Mouse (Mus musculus): ENCODE data around the gene Tm4sf19. TPM values are rescaled to one million over a fixed set of nuclear protein-coding genes. Genes with fewer than 3 reads are reported as not detected.

Tm4sf19 gene
- total and polyA plus RNA-seq, 3 experiments, result 0.60 TPM; not detected in 2

DNA sequence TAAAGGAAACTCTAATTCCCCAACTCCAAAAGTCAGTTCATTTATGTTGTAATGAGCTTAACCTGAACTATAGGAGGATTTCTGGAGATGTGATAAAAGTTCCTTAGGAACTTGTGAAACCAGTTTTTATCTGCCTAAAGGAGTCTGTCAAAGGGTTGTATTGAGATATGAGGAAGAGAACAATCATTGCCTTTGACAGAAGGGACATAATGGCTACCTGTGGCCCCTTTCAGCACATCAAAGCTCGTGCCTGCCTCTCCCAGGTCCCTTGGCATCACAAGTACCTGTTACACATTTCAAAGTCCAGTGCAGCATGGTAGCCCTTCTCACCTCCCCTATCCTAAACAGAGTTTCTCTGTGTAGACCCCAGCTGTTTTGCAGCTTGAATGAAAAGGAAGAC lies 17.2 kb downstream of the Tm4sf19 start:
- Histone ChIP-seq H3K4me3 (ENCODE audit: low read depth, low read length) (no peak overlapping the region), H3K27me3 (ENCODE audit: insufficient read depth, low read length) (no peaks in the 10 kb centered on the region), H3K4me1 (ENCODE audit: insufficient read depth, low read depth, low read length) (peaks cover 24% of the 10 kb centered on the region), H3K9me3 (replicated peaks) (peaks cover 15% of the 10 kb centered on the region), H3K36me3 (replicated peaks) (no peaks in the 10 kb centered on the region)
- DNase-seq (ENCODE audit: low spot score) (no peak), ATAC-seq (ENCODE audit: extremely low read depth, insufficient number of reproducible peaks, low FRiP score, poor library complexity, severe bottlenecking) (no peak)
- no peak for TF ChIP-seq GATA2 (IDR thresholded peaks at IDR 0.05; ENCODE audit: borderline replicate concordance, low read depth, low read length)
- no peak for TF ChIP-seq TAL1 (conservative IDR thresholded peaks at IDR 0.05; ENCODE audit: low read depth, low read length)
- no peak for TF ChIP-seq POLR2AphosphoS5 (IDR thresholded peaks at IDR 0.05; ENCODE audit: insufficient replicate concordance, low read depth, low read length)
- TF ChIP-seq GATA1 (IDR thresholded peaks at IDR 0.05; ENCODE audit: borderline replicate concordance, low read length), result no peak
- TF ChIP-seq CTCF (IDR thresholded peaks at IDR 0.05; ENCODE audit: low read depth, low read length), result no peak

DNA sequence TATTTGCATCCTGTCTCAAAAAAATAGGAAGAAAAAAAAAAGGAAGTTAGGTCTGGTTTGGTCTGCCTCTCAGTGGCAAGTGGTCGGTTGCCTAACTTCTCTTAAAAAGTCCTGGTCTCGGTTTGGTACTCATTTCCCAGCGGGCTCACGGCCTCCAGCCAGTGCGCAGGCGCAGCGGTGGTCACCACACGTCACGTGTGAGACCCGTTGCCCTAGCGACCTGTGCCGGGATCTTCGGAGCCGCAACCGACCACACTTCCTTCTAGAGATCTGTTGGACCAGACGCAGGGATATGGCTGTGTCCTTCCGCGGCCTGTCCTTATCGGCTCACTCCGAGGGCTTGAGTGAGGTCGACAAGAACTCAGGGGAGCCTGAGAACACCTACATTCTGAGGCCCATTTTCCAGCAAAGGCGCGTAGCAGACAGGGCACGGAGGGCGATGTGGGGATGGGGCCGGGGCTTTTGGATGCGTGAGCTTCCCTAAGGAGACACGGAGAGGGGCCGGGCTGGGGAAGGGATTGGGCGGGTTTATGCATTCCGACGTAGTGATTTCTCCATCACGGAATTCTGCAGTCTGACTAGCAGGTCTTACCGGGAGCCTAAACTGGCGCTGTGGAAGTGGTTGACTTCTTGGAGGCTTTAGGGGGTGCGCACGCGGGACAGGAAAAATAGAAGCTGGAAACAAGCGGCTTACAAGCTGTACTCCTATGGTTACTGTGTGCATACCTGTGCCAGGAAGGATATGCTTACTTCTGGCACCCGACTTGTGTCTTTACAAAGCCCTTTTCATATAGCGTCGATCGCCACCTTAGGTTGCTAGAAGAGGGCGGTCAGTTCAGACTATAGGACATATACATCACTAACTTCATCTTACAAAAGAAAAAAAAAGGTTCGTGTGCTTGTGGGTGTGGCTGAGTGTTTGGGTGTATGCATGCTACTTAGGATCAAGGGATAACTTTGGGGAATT lies 19.5 kb downstream of the Tm4sf19 start, which contains the start of gene Tctex1d2:
TSS of gene Tctex1d2 (plus strand) at position 186 of the 967 bp plus-strand sequence.
- H3K27me3 ChIP-seq (ENCODE audit: insufficient read depth, low read length), result no peaks in the 10 kb centered on the region
- peaks cover 26% of the 10 kb centered on the region for H3K4me1 ChIP-seq (ENCODE audit: insufficient read depth, low read depth, low read length)
- H3K4me3 ChIP-seq (ENCODE audit: low read depth, low read length), result peak within 1 kb of the TSS; percentile 75
- no peaks in the 10 kb centered on the region for H3K36me3 ChIP-seq (replicated peaks)
- DNase-seq (ENCODE audit: low spot score) (peak; percentile 91), ATAC-seq (ENCODE audit: extremely low read depth, insufficient number of reproducible peaks, low FRiP score, poor library complexity, severe bottlenecking) (peak; percentile 78)
- H3K9me3 ChIP-seq (replicated peaks), result peaks cover 12% of the 10 kb centered on the region
- TF ChIP-seq GATA2 (IDR thresholded peaks at IDR 0.05; ENCODE audit: borderline replicate concordance, low read depth, low read length) (no peak), CTCF (IDR thresholded peaks at IDR 0.05; ENCODE audit: low read depth, low read length) (no peak), TAL1 (conservative IDR thresholded peaks at IDR 0.05; ENCODE audit: low read depth, low read length) (no peak), POLR2AphosphoS5 (IDR thresholded peaks at IDR 0.05; ENCODE audit: insufficient replicate concordance, low read depth, low read length) (no peak), GATA1 (IDR thresholded peaks at IDR 0.05; ENCODE audit: borderline replicate concordance, low read length) (no peak)

DNA sequence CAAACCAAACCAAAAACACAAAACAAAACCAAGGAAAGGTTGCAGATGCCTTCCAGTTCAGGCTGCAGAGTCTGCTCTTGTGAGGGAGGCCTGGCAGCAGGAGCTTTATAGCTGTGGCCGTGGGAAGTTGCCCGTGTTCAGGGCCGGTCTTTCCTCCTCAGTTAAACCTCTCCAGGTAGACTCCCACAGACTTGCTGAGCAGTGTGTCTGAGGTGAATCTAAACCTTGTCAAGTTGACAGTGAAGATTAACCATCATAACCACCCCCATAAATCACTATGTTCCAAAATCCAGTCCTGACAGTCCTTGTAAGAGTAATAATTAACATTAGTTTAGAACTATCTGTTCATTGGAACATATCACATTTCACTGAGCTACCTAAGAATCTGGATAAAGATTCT lies 27.2 kb downstream of the Tm4sf19 start:
- DNase-seq (ENCODE audit: low spot score), result no peak
- peaks cover 33% of the 10 kb centered on the region for H3K4me1 ChIP-seq (ENCODE audit: insufficient read depth, low read depth, low read length)
- peaks cover 18% of the 10 kb centered on the region for H3K36me3 ChIP-seq (replicated peaks)
- H3K9me3 ChIP-seq (replicated peaks), result no peaks in the 10 kb centered on the region
- TF ChIP-seq TAL1 (conservative IDR thresholded peaks at IDR 0.05; ENCODE audit: low read depth, low read length) (no peak), POLR2AphosphoS5 (IDR thresholded peaks at IDR 0.05; ENCODE audit: insufficient replicate concordance, low read depth, low read length) (no peak), GATA2 (IDR thresholded peaks at IDR 0.05; ENCODE audit: borderline replicate concordance, low read depth, low read length) (no peak), GATA1 (IDR thresholded peaks at IDR 0.05; ENCODE audit: borderline replicate concordance, low read length) (no peak), CTCF (IDR thresholded peaks at IDR 0.05; ENCODE audit: low read depth, low read length) (no peak)
- no peaks in the 10 kb centered on the region for H3K27me3 ChIP-seq (ENCODE audit: insufficient read depth, low read length)
- no peak for ATAC-seq (ENCODE audit: extremely low read depth, insufficient number of reproducible peaks, low FRiP score, poor library complexity, severe bottlenecking)
- no peak overlapping the region for H3K4me3 ChIP-seq (ENCODE audit: low read depth, low read length)

DNA sequence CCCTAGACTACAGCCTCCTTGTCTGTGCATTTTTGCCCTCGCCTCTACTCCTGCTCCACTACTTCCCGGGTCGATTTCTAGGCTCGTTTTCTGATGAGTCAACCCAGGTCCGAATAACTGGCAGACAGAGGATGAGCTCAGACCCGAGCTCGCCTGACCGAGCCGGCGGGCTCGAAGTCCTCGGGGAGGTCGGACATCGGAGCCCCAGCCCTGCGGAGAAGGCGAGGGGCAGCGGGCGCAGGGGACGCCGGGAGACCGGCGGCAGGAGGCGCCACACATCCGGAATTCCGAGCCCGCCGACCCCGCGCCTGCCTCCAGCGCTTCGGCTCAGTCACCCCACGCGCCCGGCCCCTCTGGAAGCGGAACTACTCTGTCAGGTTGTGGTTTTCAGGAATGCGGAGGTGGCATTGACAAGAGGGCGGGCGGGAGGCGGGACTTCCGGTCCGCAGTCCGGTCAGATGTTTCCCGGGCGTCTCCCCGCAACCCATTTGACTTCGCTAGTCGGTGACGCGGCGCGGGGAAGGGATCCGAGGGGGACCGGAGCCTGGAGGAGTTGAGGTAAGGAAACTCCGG lies 30.3 kb downstream of the Tm4sf19 start, which contains the start of gene Pcyt1a:
TSS of gene Pcyt1a (plus strand) at position 448 of the 573 bp plus-strand sequence.
- DNase-seq (ENCODE audit: low spot score) (peak; percentile 74), ATAC-seq (ENCODE audit: extremely low read depth, insufficient number of reproducible peaks, low FRiP score, poor library complexity, severe bottlenecking) (peak; percentile 71)
- TF ChIP-seq TAL1 (conservative IDR thresholded peaks at IDR 0.05; ENCODE audit: low read depth, low read length) (no peak), GATA1 (IDR thresholded peaks at IDR 0.05; ENCODE audit: borderline replicate concordance, low read length) (no peak), CTCF (IDR thresholded peaks at IDR 0.05; ENCODE audit: low read depth, low read length) (no peak), GATA2 (IDR thresholded peaks at IDR 0.05; ENCODE audit: borderline replicate concordance, low read depth, low read length) (no peak), POLR2AphosphoS5 (IDR thresholded peaks at IDR 0.05; ENCODE audit: insufficient replicate concordance, low read depth, low read length) (no peak)

DNA sequence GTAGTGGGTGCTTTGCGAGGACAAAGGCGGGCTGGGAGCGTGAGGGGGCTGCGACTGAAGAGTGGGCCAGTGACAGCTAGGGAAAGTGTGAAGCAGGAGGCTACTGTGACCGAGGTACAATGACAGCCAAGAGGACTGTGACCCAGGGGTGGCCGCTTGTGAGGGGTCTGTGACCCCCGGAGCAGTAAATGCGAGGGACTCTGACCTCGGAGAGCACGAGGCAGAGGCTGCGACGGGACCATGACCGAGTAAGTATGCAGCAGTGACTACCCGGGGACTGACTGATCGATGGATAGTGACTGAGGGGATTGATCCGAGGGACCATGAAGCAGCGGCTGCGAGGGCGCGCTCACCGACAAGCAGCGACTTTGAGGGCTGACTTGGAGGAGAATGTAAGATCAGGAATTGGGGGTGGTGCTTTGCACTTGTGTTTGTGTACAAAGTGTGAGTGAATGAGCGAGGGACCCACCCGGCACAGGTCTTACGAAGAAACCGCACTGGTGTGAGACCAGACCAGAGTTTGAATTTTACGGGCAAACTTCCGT lies 30.8 kb downstream of the Tm4sf19 start:
- Histone ChIP-seq H3K4me1 (ENCODE audit: insufficient read depth, low read depth, low read length) (peaks cover 59% of the 10 kb centered on the region), H3K4me3 (ENCODE audit: low read depth, low read length) (peak overlapping the region; percentile 85), H3K9me3 (replicated peaks) (no peaks in the 10 kb centered on the region), H3K36me3 (replicated peaks) (peaks cover 28% of the 10 kb centered on the region), H3K27me3 (ENCODE audit: insufficient read depth, low read length) (no peaks in the 10 kb centered on the region)
- no peak for TF ChIP-seq GATA1 (IDR thresholded peaks at IDR 0.05; ENCODE audit: borderline replicate concordance, low read length)
- DNase-seq (ENCODE audit: low spot score) (peak; percentile 43), ATAC-seq (ENCODE audit: extremely low read depth, insufficient number of reproducible peaks, low FRiP score, poor library complexity, severe bottlenecking) (no peak)

More for the DNA sequence above, 30.3 kb downstream of the Tm4sf19 start, which contains the start of gene Pcyt1a:
- Histone ChIP-seq H3K4me3 (ENCODE audit: low read depth, low read length) (peak within 1 kb of the TSS; percentile 85), H3K4me1 (ENCODE audit: insufficient read depth, low read depth, low read length) (peaks cover 54% of the 10 kb centered on the region), H3K36me3 (replicated peaks) (peaks cover 23% of the 10 kb centered on the region), H3K9me3 (replicated peaks) (no peaks in the 10 kb centered on the region), H3K27me3 (ENCODE audit: insufficient read depth, low read length) (no peaks in the 10 kb centered on the region)

DNA sequence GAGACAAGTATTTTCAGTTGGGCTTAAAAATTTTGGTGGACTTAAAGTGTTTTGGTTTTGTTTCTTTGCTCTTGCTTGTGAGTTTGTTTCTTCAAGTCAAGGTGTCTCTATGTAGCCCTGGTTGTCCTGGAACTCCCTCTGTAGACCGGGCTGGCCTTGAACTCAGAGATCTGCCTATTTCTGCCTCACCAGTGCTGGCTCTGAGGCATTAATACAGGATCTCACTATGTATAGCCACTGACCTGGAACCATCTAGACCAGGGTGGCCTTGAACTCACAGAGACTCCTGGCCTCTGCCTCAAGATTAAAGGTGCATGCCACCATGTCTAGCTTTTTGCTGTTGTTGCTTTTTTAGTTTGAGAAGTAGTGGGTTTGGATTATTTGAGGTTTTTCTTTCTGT lies 31.6 kb downstream of the Tm4sf19 start:
- Histone ChIP-seq H3K4me1 (ENCODE audit: insufficient read depth, low read depth, low read length) (peaks cover 67% of the 10 kb centered on the region), H3K27me3 (ENCODE audit: insufficient read depth, low read length) (no peaks in the 10 kb centered on the region)
- ATAC-seq (ENCODE audit: extremely low read depth, insufficient number of reproducible peaks, low FRiP score, poor library complexity, severe bottlenecking), result no peak

More for the DNA sequence above, 31.6 kb downstream of the Tm4sf19 start:
- TF ChIP-seq GATA1 (IDR thresholded peaks at IDR 0.05; ENCODE audit: borderline replicate concordance, low read length) (no peak), GATA2 (IDR thresholded peaks at IDR 0.05; ENCODE audit: borderline replicate concordance, low read depth, low read length) (no peak), CTCF (IDR thresholded peaks at IDR 0.05; ENCODE audit: low read depth, low read length) (no peak), POLR2AphosphoS5 (IDR thresholded peaks at IDR 0.05; ENCODE audit: insufficient replicate concordance, low read depth, low read length) (no peak), TAL1 (conservative IDR thresholded peaks at IDR 0.05; ENCODE audit: low read depth, low read length) (no peak)
- H3K36me3 ChIP-seq (replicated peaks), result peaks cover 29% of the 10 kb centered on the region
- no peaks in the 10 kb centered on the region for H3K9me3 ChIP-seq (replicated peaks)
- H3K4me3 ChIP-seq (ENCODE audit: low read depth, low read length), result peak overlapping the region; percentile 85
- DNase-seq (ENCODE audit: low spot score), result no peak
